Mouse (Mus musculus) heart, adult 2 months (tissue): Measurements from ENCODE around the gene Gys2.

Experiments used
- CTCF ChIP-seq: fragments of 200-600 bp; IDR thresholded peaks from 2 replicates; pipeline ENCODE4 v1.8.1; 2022; ENCODE audit warnings: antibody characterized with exemption, mild to moderate bottlenecking, moderate library complexity
- EP300 ChIP-seq: fragments of 200-500 bp; IDR thresholded peaks from 2 replicates; pipeline ENCODE4 v1.6.1; 2011; ENCODE audit warnings: low read depth, low read length, control low read depth; ENCODE audit not compliant: insufficient read depth
- POLR2A ChIP-seq: fragments of 200-500 bp; IDR thresholded peaks from 2 replicates; pipeline ENCODE4 v1.6.1; 2011; ENCODE audit warnings: mild to moderate bottlenecking, low read depth, low read length, control low read depth; ENCODE audit not compliant: insufficient read depth

- TF ChIP-seq CTCF: no peak
- TF ChIP-seq POLR2A: no peak
- no peak for TF ChIP-seq EP300
These were observed 29.7 kb upstream of the Gys2 start for GRCm38 (mm10) chr6:142502519-142503125.
